Mouse (Mus musculus) liver, embryonic 14.5 days (tissue): ENCODE results near the gene Cadm4.

Experiments
- CTCF ChIP-seq: IDR thresholded peaks from 2 replicates; pipeline ENCODE4 v1.5.1; 2016; ENCODE audit warnings: antibody characterized with exemption, low read depth, control low read depth
- EP300 ChIP-seq: IDR thresholded peaks from 2 replicates; pipeline ENCODE4 v1.6.1; 2016; ENCODE audit warnings: antibody characterized with exemption, low read depth

GRCm38 (mm10) chr7:24533031-24533571 is 51.3 kb downstream of the Cadm4 start:
- TF ChIP-seq CTCF (no peak), EP300 (no peak)
